Mouse (Mus musculus): ENCODE results near the gene Adgrg3. TPM values are rescaled to one million over a fixed set of nuclear protein-coding genes. Genes with fewer than 3 reads are reported as not detected.

Adgrg3 gene
- polyA plus RNA-seq, 1 experiment from 2014 or later: 1.1 TPM

DNA sequence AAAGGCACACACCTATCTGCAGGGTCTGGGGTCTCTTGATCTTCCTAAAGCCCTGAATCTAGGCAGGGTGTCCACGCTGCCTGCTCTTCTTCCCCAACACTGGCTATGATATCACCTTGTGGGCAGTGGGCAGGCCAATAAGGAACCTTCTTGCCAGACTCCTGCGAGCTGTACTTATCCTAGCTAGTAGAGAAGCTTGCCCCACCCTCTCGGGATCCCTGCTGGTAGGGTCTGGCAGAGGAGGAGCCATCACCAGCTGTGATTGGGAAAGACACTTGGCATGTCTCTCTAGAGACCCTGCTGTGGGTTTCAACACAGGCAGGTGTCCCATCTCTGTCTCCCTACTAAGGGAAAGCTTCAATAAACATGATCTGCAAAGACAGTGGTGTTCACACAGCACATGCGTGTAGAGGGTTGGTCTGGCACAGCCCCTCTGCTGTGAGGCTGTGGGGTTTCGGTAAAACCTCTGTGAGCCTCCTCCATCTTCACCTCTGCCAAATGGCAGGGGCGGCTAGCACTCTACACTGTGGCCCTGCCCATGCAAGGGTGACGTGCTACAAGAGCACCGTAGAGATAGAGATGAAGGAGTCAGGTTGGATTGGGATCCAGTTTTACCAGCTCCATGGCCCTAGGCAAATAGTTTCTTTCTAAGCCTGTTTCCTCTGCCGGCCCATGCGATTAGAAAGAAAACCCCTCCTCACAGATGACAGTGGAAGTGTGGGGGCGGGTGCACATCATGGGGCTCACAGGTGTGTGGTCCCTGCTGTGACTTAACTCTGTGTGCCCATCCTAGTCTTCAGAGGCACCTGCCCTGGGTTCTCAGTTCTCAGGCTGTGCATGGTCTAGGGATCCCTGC, 26.7 kb upstream of the Adgrg3 start:
- H3K4me3 ChIP-seq (ENCODE audit: low read depth, low read length): no peak overlapping the region
- H3K27ac ChIP-seq (ENCODE audit: low read depth, low read length): no peak overlapping the region
- H3K27me3 ChIP-seq (ENCODE audit: control insufficient read depth, insufficient read depth, low read length): no peaks in the 10 kb centered on the region
- ATAC-seq (ENCODE audit: low read depth): no peak
- H3K9me3 ChIP-seq (ENCODE audit: control insufficient read depth, low read length): no peaks in the 10 kb centered on the region
- no peaks in the 10 kb centered on the region for H3K36me3 ChIP-seq (ENCODE audit: control insufficient read depth, insufficient read depth, low read length)
- peaks cover 42% of the 10 kb centered on the region for H3K4me1 ChIP-seq (ENCODE audit: control insufficient read depth, insufficient read depth, low read length)
- no peak overlapping the region for H3K9ac ChIP-seq (replicated peaks; ENCODE audit: low read depth, low read length)
- 67% methylated on average over 11 of the region's 11 CpGs for WGBS
- H3K4me2 ChIP-seq (ENCODE audit: low read depth, low read length): no peak overlapping the region

DNA sequence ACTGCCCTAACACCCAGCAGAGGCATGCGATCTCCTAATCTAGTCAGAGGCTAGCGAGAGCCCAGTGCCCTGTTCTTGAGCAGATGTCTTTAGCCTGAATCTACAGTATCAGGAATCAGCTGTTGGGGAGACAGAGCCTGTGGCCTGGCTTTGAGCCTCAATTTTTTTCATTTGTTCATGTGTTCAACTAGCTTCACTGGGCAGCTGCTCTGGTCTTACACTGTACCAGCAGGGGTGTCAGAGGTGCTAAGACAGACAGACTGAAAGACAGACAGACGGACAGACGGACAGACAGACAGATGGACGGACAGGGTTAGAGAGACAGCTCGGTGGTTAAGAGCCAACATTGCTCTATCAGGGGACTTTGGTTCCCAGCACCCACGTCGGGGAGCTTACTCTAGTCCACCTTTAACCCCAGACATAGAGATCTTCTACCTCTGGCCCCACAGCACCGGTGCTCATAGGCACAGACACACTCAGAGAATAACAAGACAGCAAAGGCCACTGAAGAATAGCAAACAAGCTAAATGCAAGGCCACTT, 26.0 kb upstream of the Adgrg3 start:
- WGBS: 85% methylated on average over 9 of the region's 9 CpGs
- H3K9ac ChIP-seq (replicated peaks; ENCODE audit: low read depth, low read length): no peak overlapping the region
- H3K4me3 ChIP-seq (ENCODE audit: low read depth, low read length): no peak overlapping the region
- H3K27ac ChIP-seq (ENCODE audit: low read depth, low read length): peak overlapping the region; percentile 92; the same call in 1 of the 2 replicates
- ATAC-seq (ENCODE audit: low read depth): no peak
- no peaks in the 10 kb centered on the region for H3K36me3 ChIP-seq (ENCODE audit: control insufficient read depth, insufficient read depth, low read length)
- H3K4me1 ChIP-seq (ENCODE audit: control insufficient read depth, insufficient read depth, low read length): peaks cover 41% of the 10 kb centered on the region
- H3K4me2 ChIP-seq (ENCODE audit: low read depth, low read length): no peak overlapping the region
- H3K9me3 ChIP-seq (ENCODE audit: control insufficient read depth, low read length): no peaks in the 10 kb centered on the region
- H3K27me3 ChIP-seq (ENCODE audit: control insufficient read depth, insufficient read depth, low read length): no peaks in the 10 kb centered on the region

DNA sequence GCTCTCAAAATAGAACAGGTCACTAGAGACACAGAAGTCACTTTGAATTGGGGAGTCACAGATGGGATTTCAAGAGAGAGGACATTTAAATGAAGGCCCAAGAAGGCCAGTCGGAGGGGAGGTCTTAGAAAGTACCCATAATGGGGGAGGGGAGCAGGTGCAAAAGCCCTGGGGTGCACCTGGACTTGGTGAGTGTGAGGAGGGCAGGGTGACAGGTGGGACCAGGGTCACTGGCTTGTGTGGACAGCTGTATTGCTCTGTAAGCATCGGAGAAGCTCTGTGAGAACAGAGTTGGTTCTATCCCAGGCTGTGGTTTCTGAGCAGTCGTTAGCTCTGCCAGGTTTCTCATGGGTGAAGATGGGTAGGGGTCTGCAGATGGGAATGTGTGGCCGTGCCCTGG, 25.5 kb upstream of the Adgrg3 start:
- H3K27ac ChIP-seq (ENCODE audit: low read depth, low read length): peak overlapping the region; percentile 92

DNA sequence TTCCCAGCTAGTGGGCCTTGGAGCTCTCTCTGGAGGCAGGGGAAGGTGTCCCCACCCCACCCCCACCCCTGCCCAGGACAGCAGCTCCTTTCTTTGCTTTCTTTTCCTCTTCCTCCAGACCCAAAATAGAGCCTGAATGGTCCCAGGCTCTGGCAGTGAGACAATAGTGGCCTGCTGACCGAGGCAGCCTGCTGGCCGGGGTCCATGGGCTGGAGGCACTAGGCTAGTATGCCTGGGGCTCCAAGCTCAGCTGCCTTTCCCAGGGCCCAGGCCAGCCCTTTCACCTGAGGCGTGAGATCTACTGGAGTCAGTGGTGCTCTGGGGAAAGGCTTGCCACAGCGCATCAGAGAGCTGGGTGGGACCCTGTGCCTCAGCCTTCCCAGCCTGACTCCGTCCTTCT, 25.0 kb upstream of the Adgrg3 start:
- Histone ChIP-seq H3K9me3 (ENCODE audit: control insufficient read depth, low read length) (no peaks in the 10 kb centered on the region), H3K9ac (replicated peaks; ENCODE audit: low read depth, low read length) (no peak overlapping the region), H3K4me2 (ENCODE audit: low read depth, low read length) (peak overlapping the region; percentile 18), H3K36me3 (ENCODE audit: control insufficient read depth, insufficient read depth, low read length) (no peaks in the 10 kb centered on the region), H3K4me3 (ENCODE audit: low read depth, low read length) (no peak overlapping the region), H3K27me3 (ENCODE audit: control insufficient read depth, insufficient read depth, low read length) (no peaks in the 10 kb centered on the region), H3K4me1 (ENCODE audit: control insufficient read depth, insufficient read depth, low read length) (peaks cover 47% of the 10 kb centered on the region), H3K27ac (ENCODE audit: low read depth, low read length) (peak overlapping the region; percentile 92)
- 21% methylated on average over 5 of the region's 5 CpGs for WGBS
- peak; percentile 3; the same call in 1 of the 2 replicates for ATAC-seq (ENCODE audit: low read depth)

More for the DNA sequence above, 25.5 kb upstream of the Adgrg3 start:
- no peaks in the 10 kb centered on the region for H3K9me3 ChIP-seq (ENCODE audit: control insufficient read depth, low read length)
- ATAC-seq (ENCODE audit: low read depth): no peak
- WGBS: 67% methylated on average over 4 of the region's 4 CpGs
- no peak overlapping the region for H3K4me3 ChIP-seq (ENCODE audit: low read depth, low read length)
- H3K36me3 ChIP-seq (ENCODE audit: control insufficient read depth, insufficient read depth, low read length): no peaks in the 10 kb centered on the region
- H3K9ac ChIP-seq (replicated peaks; ENCODE audit: low read depth, low read length): no peak overlapping the region
- H3K4me2 ChIP-seq (ENCODE audit: low read depth, low read length): peak overlapping the region; percentile 18; the same call in 1 of the 2 replicates
- no peaks in the 10 kb centered on the region for H3K27me3 ChIP-seq (ENCODE audit: control insufficient read depth, insufficient read depth, low read length)
- H3K4me1 ChIP-seq (ENCODE audit: control insufficient read depth, insufficient read depth, low read length): peaks cover 43% of the 10 kb centered on the region

DNA sequence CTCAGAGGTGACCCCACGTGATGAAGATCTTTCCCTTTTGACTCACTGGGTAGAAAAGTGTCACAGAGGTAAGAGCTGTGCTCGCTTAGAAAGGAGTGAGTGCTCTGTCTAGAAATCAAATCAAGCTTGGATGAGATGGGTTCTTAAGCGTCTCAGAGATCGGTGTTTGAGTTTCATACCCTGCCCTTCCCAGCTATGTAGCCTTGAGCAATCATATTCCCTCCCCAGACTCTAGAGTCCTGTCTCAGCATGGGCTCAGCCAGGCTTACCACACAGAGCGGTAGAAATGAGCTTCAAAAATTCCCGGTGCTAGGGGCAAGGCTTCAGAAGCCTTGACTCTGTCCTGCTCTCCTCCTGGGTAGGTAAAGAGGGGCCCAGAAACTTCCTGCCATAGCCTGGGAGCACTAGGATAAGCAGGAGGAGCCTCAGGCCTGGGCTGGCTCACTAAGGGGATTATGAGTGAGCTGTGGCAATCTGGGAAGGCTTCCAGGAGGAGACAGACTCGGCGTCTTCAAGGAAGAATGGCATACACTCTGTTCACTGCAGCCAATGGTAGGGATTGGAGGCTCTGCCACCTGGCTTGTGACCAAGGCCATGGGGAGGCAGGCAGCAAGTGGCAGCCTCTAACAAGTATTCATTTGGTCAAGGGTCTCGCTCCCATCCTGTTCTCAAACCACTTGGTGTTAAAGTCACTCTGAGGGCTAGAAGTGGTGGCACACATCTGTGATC, 24.3 kb upstream of the Adgrg3 start:
- Histone ChIP-seq H3K27ac (ENCODE audit: low read depth, low read length) (peak overlapping the region; percentile 92), H3K36me3 (ENCODE audit: control insufficient read depth, insufficient read depth, low read length) (no peaks in the 10 kb centered on the region), H3K4me1 (ENCODE audit: control insufficient read depth, insufficient read depth, low read length) (peaks cover 54% of the 10 kb centered on the region), H3K4me3 (ENCODE audit: low read depth, low read length) (no peak overlapping the region), H3K9me3 (ENCODE audit: control insufficient read depth, low read length) (no peaks in the 10 kb centered on the region), H3K4me2 (ENCODE audit: low read depth, low read length) (peak overlapping the region; percentile 81; the same call in 1 of the 2 replicates), H3K27me3 (ENCODE audit: control insufficient read depth, insufficient read depth, low read length) (no peaks in the 10 kb centered on the region), H3K9ac (replicated peaks; ENCODE audit: low read depth, low read length) (peak overlapping the region; percentile 82; the same call in 1 of the 2 replicates)
- WGBS: 65% methylated on average over 9 of the region's 9 CpGs
- no peak for ATAC-seq (ENCODE audit: low read depth)

DNA sequence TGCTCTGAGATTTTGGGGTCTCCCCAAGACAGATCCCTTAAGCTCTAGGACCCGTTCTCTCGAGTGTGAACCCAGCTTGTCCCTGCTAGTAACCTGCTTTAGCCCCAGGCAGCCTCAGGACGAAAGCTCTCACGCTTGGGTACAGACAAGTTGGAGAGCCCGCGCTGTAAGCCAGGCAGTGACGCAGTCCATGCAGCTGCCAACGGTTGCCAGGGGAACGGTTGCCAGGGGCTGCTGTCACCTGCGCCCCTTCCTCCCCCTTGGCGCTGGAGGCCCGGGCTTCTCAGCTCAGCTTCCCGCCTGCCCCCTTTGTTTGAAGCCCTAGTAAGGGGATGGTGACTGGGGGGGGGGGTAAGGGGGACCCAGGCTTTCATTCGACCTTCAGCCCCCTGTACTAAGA, 23.5 kb upstream of the Adgrg3 start:
- ATAC-seq (ENCODE audit: low read depth): peak; percentile 90
- peaks cover 62% of the 10 kb centered on the region for H3K4me1 ChIP-seq (ENCODE audit: control insufficient read depth, insufficient read depth, low read length)
- H3K4me3 ChIP-seq (ENCODE audit: low read depth, low read length): peak overlapping the region; percentile 39
- 3% methylated on average over 14 of the region's 14 CpGs for WGBS
- H3K9me3 ChIP-seq (ENCODE audit: control insufficient read depth, low read length): no peaks in the 10 kb centered on the region
- H3K27me3 ChIP-seq (ENCODE audit: control insufficient read depth, insufficient read depth, low read length): no peaks in the 10 kb centered on the region
- peak overlapping the region; percentile 92 for H3K27ac ChIP-seq (ENCODE audit: low read depth, low read length)
- H3K9ac ChIP-seq (replicated peaks; ENCODE audit: low read depth, low read length): peak overlapping the region; percentile 82
- no peaks in the 10 kb centered on the region for H3K36me3 ChIP-seq (ENCODE audit: control insufficient read depth, insufficient read depth, low read length)
- peak overlapping the region; percentile 81 for H3K4me2 ChIP-seq (ENCODE audit: low read depth, low read length)

DNA sequence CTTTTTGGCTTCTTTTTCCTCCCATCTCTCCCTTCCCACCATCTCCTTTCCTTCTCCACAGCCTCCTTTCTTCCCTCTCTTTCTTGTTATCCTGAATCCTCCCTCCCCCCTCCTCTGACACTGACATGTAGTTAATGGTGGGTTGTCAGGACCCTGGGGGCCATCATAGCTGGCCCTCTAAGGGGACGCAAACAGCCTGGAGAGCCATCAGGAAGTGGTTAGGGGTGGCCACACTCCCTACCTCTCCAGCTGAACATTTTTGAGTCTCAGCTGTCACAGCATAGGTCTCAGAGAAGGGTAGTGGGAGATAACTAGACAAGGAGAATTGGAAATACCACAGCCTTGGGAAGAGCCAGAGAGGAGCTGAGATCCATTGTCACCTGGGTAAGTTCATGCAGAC, 23.0 kb upstream of the Adgrg3 start:
- Histone ChIP-seq H3K4me2 (ENCODE audit: low read depth, low read length) (peak overlapping the region; percentile 81), H3K4me3 (ENCODE audit: low read depth, low read length) (peak overlapping the region; percentile 39), H3K36me3 (ENCODE audit: control insufficient read depth, insufficient read depth, low read length) (no peaks in the 10 kb centered on the region), H3K4me1 (ENCODE audit: control insufficient read depth, insufficient read depth, low read length) (peaks cover 67% of the 10 kb centered on the region), H3K9ac (replicated peaks; ENCODE audit: low read depth, low read length) (peak overlapping the region; percentile 82), H3K9me3 (ENCODE audit: control insufficient read depth, low read length) (no peaks in the 10 kb centered on the region), H3K27ac (ENCODE audit: low read depth, low read length) (peak overlapping the region; percentile 92), H3K27me3 (ENCODE audit: control insufficient read depth, insufficient read depth, low read length) (no peaks in the 10 kb centered on the region)
- 3% methylated on average over 1 of the region's 1 CpGs for WGBS
- 0 out of 2 replicates have a peak, but pooled peaks have one; percentile 16 for ATAC-seq (ENCODE audit: low read depth)

DNA sequence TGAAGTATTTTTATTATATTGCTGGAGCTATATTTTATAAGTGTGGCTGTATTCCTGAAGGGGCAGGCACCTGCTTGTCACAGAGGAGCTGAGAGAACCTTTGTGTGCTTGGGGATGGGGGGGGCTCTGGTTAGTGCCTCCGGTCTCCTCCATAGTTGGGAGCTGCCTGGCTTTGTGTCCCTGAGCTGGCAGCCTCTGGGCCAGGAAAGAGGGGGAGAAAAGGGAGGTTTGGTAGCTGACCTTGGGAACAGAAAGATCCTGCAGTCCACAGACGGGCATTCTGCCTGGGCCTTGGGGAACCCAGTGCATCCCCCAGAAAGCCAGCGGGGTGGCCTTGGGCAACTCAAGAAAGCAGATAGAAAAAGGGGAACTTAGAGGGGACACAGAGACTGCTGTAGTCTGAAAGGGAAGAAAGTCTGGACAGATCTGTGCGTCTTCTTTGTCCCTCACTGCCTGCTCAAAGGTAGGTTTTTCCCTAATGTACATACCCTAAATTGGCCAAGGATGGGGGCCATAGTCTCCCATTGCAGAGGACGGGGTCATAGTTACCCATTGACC, 22.1 kb upstream of the Adgrg3 start:
- Histone ChIP-seq H3K9ac (replicated peaks; ENCODE audit: low read depth, low read length) (peak overlapping the region; percentile 82), H3K4me2 (ENCODE audit: low read depth, low read length) (peak overlapping the region; percentile 81), H3K4me1 (ENCODE audit: control insufficient read depth, insufficient read depth, low read length) (peaks cover 73% of the 10 kb centered on the region), H3K27me3 (ENCODE audit: control insufficient read depth, insufficient read depth, low read length) (no peaks in the 10 kb centered on the region), H3K9me3 (ENCODE audit: control insufficient read depth, low read length) (no peaks in the 10 kb centered on the region), H3K36me3 (ENCODE audit: control insufficient read depth, insufficient read depth, low read length) (no peaks in the 10 kb centered on the region), H3K27ac (ENCODE audit: low read depth, low read length) (peak overlapping the region; percentile 92), H3K4me3 (ENCODE audit: low read depth, low read length) (peak overlapping the region; percentile 39)
- 31% methylated on average over 5 of the region's 5 CpGs for WGBS
- no peak for ATAC-seq (ENCODE audit: low read depth)
